Mouse (Mus musculus): ENCODE measurements at regions not wholly inside any gene's neighbourhood (a gene's known extent, or its start where the extent isn't known, plus 50 kb on each side); places are given as distances from the start of the nearest gene placed in this dataset.
A peak's percentile ranks its signal among the peaks of the same experiment; 100 is the strongest.
"Not testable (repeated sequence)": the region's sequence is repeated elsewhere in the genome, so short reads cannot be mapped to it uniquely, and the experiment has no call there.

DNA sequence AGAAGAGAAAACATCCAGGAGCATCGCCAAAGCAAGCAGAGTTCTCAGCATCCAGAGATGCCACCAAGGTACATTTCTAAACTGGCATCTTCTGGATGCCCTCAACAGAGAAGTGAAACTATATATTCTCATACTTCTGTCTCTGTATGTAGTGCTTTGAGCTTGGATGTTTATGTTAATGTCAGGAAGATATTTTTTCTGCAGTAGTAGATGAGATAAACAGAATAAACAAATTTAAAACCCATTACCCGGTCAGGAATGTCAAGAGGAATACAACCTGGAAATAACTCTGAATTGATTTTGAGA, 847.5 kb downstream of the Ets1 start:
- DNase-seq = no peak

DNA sequence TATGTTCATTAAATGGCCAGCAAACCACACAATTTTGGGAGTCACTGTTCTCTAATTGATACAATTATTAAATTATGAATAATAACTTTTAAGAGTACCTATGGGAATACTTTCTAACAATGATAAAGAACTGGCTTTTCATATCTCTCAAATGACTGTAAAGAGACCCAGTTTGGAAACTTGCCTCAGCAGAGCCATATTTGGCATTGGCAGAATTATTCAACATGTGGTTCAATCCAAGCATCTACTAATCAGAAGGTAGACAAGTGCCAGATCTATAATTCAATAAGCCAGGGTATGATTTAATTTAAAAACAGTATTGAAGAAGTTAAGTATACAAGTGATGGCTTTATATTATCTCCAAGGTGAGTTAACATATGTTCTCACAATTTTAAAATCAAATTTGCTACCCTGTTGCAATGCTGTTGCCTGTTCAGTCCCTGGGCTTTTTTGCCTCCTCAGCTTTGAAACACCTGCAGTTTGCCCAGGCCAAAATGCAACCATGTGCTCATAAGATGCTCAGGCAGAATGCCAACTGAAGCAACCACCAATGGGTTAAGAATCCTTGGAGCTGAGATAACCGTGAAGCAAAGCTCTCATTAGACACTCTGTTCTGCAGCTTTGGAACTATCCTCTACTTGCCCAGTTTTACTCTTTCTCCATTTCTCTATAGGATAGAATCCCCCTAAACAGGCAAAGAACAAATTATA, 897.2 kb downstream of the Ets1 start:
- no peak for DNase-seq

DNA sequence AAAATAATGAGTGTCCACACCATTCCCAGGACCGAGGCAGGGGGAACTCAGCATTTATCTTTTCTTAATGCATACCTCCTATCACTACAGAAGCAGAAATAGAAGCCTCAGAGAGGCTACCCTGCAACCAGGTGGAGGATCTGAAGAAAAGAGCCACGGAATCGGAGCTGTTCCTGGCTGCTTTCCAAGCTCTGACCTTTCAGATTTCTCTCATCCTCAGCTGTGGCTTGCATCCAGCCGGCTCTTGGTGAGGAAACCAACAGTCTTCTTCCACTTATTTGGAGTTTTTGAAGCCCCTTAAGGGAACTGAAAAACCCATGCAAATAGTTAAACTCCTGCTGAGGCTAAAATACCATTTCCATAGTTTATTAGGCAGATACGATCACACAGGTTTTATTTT, 907.3 kb downstream of the Ets1 start:
- DNase-seq = peak; percentile 57

DNA sequence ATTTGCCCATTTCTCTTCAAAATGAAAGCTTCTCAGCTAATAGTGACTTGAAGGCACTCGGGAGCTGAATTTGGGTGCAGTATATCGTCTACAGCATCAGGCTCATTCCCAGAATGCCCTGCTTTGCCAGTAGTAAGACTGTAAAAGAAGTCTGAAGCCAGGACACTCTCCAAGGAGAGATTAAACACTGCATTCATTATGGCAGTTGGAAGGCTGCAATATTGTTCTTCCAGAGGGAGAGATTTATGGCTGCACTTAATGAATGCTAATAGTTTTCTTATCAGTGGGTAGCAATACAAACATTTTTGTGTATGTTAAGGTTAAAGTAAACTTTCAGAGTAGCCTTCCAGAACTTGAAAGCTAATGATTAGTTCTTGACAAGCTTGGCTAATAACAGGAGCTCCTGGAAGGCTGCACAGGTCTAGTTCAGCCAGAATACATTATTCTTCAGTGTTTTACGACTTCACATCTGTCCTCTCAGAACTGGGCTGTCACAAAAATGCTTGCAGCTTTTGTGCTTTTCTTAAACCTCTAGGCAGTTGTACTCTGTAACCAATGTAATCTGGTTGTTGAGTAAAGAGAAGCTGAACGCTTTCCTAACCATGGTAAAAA, 910.2 kb downstream of the Ets1 start:
- DNase-seq = no peak

DNA sequence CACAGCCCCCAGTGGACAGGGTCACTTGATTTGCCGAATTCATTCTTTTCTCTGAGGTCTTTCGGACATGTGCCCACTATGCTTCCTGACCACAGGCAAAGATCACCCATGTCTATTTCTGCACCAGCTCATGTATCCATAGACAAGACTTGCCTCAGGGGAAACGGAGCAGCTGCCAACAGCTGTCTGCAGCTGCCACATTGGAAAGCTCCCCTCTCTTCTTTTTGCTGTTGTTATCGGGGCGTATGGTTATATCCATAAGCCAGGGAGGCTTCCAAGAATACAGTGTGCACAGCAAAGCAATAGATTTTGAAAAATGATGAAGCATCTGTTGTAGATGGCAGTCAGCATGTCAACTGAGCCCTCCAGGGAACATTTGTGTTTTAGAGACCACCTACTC, 913.4 kb downstream of the Ets1 start:
- DNase-seq = no peak

DNA sequence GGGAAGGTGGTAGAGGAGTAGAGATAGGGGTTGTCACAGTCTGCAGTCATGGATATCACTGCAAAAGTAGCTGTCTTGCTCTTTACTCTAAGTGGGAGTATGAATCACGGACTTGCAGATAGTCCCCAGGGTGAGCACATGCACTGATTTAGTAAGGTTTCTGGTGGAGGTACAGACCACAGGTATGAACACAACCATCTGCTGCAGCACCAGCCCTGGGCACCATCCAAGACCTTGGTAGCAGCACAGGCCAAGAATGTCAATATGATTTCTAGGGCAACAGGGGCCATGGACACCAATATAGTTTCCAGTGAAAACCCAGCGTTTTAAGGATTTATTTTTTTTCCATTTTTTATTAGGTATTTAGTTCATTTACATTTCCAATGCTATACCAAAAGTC, 913.7 kb upstream of the Kirrel3 start:
- DNase-seq = peak; percentile 77

DNA sequence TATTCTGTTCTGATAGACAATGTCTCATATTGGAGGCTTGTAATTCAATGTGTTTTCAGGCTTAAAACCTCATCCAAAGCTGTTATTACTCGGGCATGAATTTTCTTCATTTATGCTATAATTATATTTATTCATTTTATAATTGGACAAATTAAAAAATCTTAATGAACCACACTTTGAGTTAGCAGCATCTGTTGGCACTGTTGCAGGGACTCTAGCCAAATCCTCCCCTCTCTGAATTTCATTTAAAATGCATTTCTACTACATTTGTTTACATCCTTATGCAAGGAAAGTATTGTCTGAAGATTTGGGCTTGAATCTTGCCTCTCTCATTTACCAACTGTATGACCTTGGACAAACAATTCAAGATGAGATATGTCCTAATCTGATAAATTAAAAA, 874.2 kb upstream of the Kirrel3 start:
- no peak for DNase-seq

DNA sequence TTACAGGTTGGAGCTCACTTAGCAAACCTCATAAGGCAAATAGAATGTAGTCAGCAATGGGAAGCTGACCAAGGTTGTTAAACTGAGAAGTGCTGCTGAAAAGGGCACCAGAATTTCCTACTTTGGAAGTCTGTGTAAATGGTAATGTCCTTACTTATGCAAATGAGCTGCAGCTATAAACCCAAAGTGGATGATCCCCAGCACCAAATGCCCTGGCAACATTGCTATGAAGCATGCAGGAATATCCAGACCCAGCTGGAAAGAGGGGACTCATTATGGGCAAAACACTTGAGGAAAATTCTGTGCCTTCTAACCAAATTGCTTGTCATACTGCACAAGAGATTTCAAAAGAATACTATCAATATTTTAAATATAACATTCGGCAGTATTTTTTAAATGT, 861.3 kb upstream of the Kirrel3 start:
- DNase-seq = no peak

DNA sequence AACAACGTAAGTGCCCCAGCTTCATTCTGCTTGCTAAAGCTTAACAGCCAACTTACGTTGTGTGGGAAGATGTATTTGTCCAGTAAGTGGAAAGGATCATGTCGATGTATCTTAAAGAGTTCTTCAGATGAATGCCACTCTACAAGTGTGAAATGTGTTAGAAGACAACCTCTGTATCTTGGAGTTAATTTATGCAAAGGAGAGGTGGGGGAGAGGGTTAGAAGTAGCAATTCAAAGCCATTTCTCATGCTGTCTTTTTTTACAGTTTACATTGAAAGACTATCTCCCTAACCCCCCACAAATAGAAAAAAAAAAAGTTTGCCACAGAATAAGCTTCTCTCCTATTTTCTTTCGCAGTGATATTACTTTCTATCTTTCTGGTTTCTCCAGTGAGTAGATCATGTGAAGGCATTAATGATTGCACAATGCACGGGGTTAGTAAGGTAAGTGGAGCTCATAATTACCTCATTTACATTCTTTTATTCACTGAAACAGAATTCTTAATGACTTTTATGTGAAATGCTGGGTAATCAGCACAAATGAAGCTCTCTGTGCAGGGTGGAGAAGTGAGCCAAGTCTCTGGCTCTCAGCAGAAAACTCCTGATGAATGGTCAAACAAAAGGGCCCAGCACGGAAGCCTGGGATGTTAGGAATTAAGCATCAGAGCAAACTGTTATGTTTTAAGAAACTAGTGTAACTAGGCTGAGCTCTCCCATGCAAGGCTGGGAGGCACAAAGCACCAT, 855.8 kb upstream of the Kirrel3 start:
- DNase-seq = no peak

DNA sequence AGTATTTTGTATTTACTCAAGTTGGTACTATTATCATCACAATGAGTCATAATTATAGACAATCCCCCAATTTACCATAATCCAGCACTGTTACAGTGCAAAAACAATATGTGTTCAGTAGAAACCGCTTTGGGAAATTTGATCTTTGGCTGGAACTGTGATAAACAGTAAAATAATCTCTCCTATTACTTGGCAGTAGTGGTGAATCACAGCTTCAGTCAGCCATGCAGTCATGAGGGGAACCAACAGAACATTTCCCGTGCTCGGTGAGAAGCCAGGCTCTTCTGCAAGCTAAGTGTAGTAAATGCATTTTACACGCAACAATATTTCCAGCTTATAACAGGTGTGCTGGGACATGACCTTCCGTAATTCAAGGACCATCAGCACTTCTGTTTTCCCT, 822.7 kb upstream of the Kirrel3 start:
- no peak for DNase-seq

DNA sequence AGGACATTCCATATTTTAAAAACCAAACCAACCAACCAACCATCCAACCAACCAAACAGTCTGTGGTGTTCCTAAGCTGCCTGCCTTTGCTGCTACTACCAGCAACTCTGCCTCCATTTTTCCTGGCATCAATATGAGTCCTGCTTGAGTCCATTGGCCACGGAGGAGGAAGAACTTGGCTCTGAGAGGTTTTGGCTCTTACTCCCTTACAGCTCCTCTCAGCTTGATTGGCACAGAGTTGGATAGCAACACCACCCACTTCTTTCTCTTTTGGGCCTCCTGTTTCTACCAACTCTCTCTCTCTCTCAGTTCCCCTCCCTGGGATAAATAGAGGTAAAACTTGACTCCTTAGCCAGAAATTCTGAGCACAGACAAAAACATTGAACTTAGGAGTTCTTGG, 804.6 kb upstream of the Kirrel3 start:
- DNase-seq = peak; percentile 60

DNA sequence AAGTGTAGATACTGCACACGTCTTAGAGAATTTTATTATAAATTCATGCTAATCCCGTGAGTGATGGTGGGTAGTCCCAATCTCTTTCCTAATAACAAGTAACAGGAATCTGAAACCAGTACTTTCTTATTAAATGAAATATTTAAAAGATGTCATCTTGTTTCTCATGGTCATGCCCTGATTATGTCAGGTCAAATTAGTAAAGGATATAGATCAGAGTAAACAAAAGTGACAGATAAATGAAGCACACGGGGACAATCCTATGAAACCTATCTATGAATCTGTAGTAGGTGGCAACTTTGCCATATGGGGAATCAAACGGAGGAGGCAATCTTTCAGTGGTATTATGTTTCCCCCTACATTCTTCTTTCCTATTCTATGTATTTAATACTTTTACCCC, 794.0 kb upstream of the Kirrel3 start:
- no peak for DNase-seq

DNA sequence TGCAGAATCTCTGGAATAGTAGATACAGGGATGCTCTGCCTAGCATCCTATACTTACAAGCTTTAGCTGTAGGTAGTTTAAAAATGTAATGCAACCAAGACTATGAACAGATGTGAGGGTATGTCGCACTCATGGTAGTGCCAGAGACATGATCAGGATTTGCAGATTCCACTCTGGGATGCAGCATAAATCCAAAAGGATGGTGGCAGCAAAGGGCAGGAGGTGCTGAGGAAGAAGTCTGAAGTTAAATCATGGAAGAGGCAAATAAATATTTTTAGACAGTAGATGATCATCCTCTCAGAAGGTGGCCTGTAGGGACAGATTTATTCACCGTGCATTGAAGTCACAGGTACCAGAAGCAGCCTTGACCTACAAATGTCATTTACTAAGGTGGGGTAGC, 768.1 kb upstream of the Kirrel3 start:
- no peak for DNase-seq

DNA sequence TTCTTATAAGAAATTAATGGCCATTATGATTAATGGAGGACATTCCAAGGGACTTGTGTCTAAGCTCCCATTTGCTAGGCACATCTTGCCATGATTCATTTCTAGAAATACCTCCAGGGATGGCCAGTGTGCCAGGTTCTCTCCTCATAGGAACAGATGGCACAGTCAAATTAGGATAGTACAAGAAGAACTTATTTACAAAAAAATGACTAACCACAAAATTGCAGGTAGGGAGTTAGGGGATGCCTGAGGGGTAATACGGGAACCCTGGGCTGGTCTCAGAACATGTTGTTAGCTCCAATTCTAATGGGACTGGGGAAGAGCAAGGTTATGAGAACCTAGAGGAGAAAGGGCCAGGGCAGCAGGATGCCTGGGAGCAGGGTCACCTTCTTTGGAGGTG, 760.9 kb upstream of the Kirrel3 start:
- DNase-seq = peak; percentile 71

DNA sequence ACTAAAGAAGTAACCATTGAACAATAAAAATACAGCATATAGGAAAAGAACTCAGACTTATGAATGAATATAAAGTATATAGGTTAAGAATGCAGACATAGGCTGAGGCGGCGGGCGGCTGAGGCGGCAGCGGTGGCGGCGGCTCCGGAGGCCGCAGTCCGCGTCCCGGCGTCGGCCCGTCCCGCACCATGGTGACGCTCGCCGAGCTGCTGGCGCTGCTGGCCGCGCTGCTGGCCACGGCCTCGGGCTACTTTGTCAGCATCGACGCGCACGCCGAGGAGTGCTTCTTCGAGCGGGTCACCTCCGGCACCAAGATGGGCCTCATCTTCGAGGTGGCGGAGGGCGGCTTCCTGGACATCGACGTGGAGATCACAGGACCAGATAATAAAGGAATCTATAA, 757.6 kb upstream of the Kirrel3 start:
- DNase-seq = not testable (repeated sequence)

DNA sequence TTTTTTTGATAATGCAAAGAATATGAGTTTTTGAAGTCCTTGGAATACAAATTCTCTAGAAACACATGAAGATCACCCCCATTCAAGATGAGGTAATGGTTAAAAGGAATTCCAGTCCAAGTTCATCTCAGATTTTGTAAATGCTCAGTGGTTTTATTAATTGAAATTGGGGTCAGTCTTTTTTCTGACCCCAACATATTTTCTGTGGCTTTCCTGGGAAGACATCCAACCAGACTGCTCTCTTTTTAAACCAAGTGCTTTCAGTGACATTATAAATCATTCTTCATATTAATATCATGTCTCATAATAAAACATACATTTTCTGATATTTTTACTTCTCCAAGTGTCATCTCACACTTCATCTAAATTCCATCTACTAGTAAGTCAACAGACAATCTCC, 725.0 kb upstream of the Kirrel3 start:
- no peak for DNase-seq

DNA sequence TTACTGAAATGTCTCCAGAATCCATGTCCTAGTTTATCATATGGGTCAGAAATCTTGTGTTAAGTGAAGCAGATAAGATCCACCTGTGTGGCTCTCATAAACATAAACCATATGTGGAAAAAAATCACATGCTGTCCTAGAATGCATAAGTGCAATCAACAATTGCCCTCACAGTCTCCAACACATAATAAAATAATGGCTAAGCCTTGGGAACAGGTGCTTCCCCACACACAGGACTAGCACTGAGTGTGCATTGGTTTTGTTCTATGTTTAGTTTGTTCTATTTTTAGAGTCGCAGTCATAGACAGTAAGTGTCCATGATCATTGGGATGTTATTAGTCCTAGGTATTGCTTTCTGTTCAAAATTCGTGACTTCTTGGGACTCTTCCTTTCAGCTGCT, 719.5 kb upstream of the Kirrel3 start:
- DNase-seq = no peak

DNA sequence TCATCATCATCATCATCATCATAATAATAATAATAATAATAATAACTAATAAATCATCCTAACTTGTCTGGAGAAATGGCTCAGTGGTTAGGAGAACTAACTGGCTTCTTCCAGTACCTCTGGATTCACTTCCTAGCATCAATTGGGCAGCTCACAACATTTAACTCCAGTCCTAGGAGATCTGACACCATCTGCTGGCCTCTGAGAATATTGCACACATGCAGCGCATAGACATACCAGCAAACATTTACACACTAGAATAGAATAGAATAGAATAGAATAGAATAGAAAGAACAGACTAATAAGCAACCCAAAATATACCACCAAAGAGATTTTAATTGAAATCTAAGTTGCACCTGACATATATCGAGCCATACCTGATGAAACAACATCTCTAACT, 715.9 kb upstream of the Kirrel3 start:
- DNase-seq = no peak

DNA sequence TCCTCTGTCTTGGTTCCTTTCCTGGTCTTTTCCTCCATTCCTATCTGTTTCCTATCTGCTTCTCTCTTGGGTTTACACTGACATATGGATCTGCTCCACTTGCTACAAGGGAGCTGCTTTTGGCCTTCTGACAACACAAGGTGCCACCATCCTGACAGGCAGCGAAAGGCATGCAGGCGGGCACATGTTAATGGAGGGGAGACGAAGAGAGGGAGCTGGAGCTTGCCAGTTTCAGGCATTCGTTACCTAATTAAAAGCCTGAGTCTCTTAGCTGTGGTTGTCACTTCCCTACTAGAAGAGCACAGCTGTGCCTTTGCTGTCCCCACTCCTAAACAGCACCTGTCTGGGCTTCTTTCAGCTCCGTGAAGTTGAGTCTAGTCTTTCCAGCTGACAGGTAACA, 711.5 kb upstream of the Kirrel3 start:
- DNase-seq = no peak

DNA sequence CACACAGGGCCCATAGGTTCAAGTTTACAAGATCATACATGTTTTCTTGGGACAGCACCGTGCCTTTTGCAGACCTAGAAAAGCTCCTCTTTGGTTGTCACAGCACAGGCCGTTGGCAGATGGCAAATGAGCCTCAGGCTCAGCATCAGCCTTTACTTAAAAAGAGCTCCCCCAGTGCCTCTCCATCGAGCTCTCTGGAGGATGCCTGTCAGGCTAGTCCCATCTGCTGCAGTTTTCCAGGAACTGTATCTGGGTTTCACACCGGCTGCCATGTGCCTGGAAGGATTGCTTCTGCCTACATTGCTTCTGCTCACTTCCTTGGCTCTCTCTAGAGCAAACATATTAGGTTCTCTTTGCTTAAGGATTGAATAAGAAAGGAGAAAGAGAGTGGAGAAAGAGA, 695.1 kb upstream of the Kirrel3 start:
- DNase-seq = peak; percentile 52

DNA sequence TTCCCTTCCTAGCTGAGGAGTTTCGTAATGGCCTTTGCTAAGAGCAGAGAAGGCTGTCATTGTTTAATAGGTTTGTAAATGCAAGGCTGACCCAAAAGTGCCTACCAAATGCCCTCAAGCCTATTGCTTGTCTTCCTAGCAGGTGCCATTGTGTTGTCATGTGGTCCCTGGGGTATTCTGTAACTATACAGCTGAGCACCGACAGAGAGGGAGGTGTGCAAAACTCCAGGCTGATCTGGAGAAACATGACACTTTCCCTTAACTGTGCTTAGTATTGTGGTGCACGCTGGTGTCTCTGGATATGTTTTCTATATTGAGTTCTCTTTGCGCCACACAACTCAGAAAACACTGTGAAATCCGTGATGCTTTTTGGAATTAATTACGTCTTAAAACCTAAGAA, 685.4 kb upstream of the Kirrel3 start:
- DNase-seq = no peak

DNA sequence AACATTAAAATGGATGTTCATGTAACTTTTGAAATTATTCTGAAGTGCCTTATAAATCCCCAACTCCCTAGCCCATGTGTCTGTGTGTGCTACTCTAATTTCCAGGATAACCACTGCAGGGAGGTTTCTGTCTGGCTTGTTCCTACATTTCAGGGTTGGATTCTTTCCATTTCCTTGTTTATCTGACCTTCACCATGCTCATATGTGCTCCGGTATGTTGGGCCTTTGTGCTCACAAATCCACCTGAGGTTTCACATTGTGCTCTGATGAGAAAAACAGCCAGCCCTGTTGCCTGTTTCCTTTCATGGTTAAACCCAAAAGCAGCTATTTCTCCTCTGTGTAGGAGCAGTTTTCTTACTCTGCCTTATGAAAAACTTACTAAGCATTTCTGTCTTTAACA, 684.9 kb upstream of the Kirrel3 start:
- no peak for DNase-seq

DNA sequence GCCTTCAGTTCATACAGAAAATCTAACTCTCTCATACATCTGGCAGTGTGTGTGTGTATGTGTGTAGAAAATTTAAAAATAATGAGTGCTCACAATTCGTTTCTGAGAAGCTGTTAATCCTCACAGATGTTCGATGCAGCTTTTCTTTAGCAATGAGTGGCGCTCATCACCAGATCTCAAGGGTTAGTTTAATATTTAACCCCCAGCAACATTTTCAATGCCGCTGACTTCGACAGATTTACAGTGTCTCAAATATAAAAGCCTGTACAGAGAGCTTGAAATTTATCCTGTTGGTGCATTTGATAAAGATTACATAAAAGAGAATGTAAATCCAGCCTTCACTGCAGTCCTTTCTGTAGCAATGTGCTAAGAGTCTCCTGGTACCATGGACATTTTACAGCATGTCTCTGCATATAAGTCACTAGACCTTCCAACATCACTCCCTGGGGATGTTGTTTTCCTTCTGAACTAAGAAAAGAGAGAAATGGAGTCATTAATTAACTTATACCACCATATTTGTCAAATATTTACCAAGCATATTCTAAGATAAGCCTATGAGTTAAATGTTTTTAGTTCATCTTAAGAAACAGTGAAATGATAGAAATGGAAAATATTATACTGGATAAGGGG, 670.8 kb upstream of the Kirrel3 start:
- DNase-seq = no peak

All from cerebellum, adult 9-11 months (tissue).